Mouse (Mus musculus): Measurements from ENCODE around the gene Rufy2.

The Rufy2 gene

GRCm38 (mm10) chr10:62980039-62980954, at the start of gene Rufy2:
Gene Rufy2, plus strand, starts transcription at chr10:62980223.
- peak; percentile 51 to 82 for DNase-seq (ENCODE audit: low spot score in 2 of 2)

GRCm38 (mm10) chr10:62932381-62932780, 47.6 kb upstream of the Rufy2 start:
- no peak for DNase-seq (ENCODE audit: low spot score in 2 of 2)

- no peak for DNase-seq (ENCODE audit: low spot score in 2 of 2)
These were observed 34.9 kb upstream of the Rufy2 start for GRCm38 (mm10) chr10:62944975-62945580.

GRCm38 (mm10) chr10:62946738-62947471, 33.1 kb upstream of the Rufy2 start, which contains the start of gene Dna2:
Gene Dna2, plus strand, starts transcription at chr10:62947026.
- DNase-seq (ENCODE audit: low spot score in 2 of 2): peak; percentile 51 to 54

- no peak for DNase-seq (ENCODE audit: low spot score in 2 of 2)
These were observed 31.5 kb upstream of the Rufy2 start for GRCm38 (mm10) chr10:62948551-62948950.

GRCm38 (mm10) chr10:62963956-62964355, 16.1 kb upstream of the Rufy2 start:
- no peak for DNase-seq (ENCODE audit: low spot score in 2 of 2)

- no peak for DNase-seq (ENCODE audit: low spot score in 2 of 2)
These were observed 14.2 kb upstream of the Rufy2 start for GRCm38 (mm10) chr10:62965796-62966195.

GRCm38 (mm10) chr10:62966291-62966690, 13.7 kb upstream of the Rufy2 start:
- no peak for DNase-seq (ENCODE audit: low spot score in 2 of 2)

GRCm38 (mm10) chr10:62971821-62972220, 8.2 kb upstream of the Rufy2 start:
- DNase-seq (ENCODE audit: low spot score in 2 of 2): peak in 1 of 2 experiments; percentile 7

GRCm38 (mm10) chr10:62979667-62980038, 370 bp upstream of the Rufy2 start:
- no peak for DNase-seq (ENCODE audit: low spot score in 2 of 2)

- DNase-seq (ENCODE audit: low spot score in 2 of 2): peak in 1 of 2 experiments; percentile 9
These were observed 4.0 kb downstream of the Rufy2 start for GRCm38 (mm10) chr10:62984072-62984471.

- DNase-seq (ENCODE audit: low spot score in 2 of 2): no peak
These were observed 4.5 kb downstream of the Rufy2 start for GRCm38 (mm10) chr10:62984495-62984894.

- peak in 1 of 2 experiments; percentile 53 for DNase-seq (ENCODE audit: low spot score in 2 of 2)
These were observed 7.3 kb downstream of the Rufy2 start for GRCm38 (mm10) chr10:62987341-62987740.

GRCm38 (mm10) chr10:62990636-62991035, 10.6 kb downstream of the Rufy2 start:
- DNase-seq (ENCODE audit: low spot score in 2 of 2): no peak

GRCm38 (mm10) chr10:62993991-62994390, 14.0 kb downstream of the Rufy2 start:
- DNase-seq (ENCODE audit: low spot score in 2 of 2): no peak

GRCm38 (mm10) chr10:63000584-63000983, 20.6 kb downstream of the Rufy2 start:
- peak; percentile 15 to 26 for DNase-seq (ENCODE audit: low spot score in 2 of 2)

- DNase-seq (ENCODE audit: low spot score in 2 of 2): no peak
These were observed 23.2 kb downstream of the Rufy2 start for GRCm38 (mm10) chr10:63003252-63003651.

- DNase-seq (ENCODE audit: low spot score in 2 of 2): no peak
These were observed 24.5 kb downstream of the Rufy2 start for GRCm38 (mm10) chr10:63004556-63004955.

GRCm38 (mm10) chr10:63008193-63008592, 28.2 kb downstream of the Rufy2 start:
- no peak for DNase-seq (ENCODE audit: low spot score in 2 of 2)

- DNase-seq (ENCODE audit: low spot score in 2 of 2): no peak
These were observed 30.2 kb downstream of the Rufy2 start for GRCm38 (mm10) chr10:63010268-63010667.

- no peak for DNase-seq (ENCODE audit: low spot score in 2 of 2)
These were observed 31.5 kb downstream of the Rufy2 start for GRCm38 (mm10) chr10:63011556-63011955.

- DNase-seq (ENCODE audit: low spot score in 2 of 2): no peak
These were observed 33.5 kb downstream of the Rufy2 start for GRCm38 (mm10) chr10:63013476-63013875.

All from spleen, postnatal 14 days (tissue).